Mouse (Mus musculus) ES-Bruce4 (cell line): ENCODE results near the gene Trpm6.

Source experiments
- CTCF ChIP-seq: IDR thresholded peaks from one replicate; pipeline ENCODE4 v1.8.1; 2011; ENCODE audit warnings: low read depth, low read length
- POLR2A ChIP-seq: IDR thresholded peaks from one replicate; pipeline ENCODE4 v1.8.1; 2011; ENCODE audit warnings: low read length; ENCODE audit not compliant: insufficient read depth

GRCm38 (mm10) chr19:18902041-18902693 lies 152.4 kb downstream of the Trpm6 start:
- TF ChIP-seq POLR2A (no peak), CTCF (no peak)
